Mouse (Mus musculus) fibroblast of lung, adult 2 months (primary cell): Measurements from ENCODE around the gene Ganc.
A peak's percentile ranks its signal among the peaks of the same experiment; 100 is the strongest.

Experiments used
- DNase-seq: peaks from one replicate; pipeline ENCODE4 v3.0.0-alpha.2; 2011; ENCODE audit warnings: low read depth

The Ganc gene

DNA sequence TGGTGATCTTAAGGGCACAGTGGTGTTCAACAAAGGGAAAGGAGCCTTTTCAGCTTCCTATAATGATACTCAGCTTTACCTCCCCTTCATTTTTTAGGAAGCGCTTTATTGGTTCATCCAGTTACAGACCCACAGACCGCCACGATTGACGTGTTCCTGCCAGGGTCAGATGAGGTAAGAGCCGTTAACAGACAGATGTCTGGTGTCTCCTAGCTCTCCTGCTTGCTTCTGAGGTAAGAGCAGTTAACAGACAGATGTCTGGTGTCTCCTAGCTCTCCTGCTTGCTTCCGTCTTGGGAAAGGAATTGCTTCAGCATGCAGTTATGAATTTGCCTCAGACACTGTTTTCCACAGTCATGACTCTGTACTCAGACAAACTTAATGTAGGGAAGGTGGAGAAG, 47.0 kb downstream of the Ganc start:
- no peak for DNase-seq

DNA sequence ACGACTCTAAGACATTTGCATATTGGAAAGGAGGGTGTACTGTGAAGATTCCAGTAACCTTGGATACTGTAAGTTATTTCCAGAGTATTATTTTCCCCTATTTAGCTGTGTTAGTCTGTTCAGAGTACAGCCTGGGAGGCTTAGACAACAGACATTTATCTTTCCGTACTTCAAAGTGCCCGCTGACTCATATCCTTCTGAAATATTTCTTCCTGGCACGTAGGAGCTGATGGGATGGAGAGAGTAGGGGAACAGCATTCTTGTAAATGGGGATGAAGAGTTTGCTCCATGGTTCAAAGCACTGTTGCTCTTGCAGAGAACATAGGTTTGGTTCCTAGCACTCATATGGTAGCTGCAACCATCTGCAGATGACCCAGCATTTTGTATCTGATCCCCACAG, 48.9 kb downstream of the Ganc start:
- DNase-seq, result no peak

DNA sequence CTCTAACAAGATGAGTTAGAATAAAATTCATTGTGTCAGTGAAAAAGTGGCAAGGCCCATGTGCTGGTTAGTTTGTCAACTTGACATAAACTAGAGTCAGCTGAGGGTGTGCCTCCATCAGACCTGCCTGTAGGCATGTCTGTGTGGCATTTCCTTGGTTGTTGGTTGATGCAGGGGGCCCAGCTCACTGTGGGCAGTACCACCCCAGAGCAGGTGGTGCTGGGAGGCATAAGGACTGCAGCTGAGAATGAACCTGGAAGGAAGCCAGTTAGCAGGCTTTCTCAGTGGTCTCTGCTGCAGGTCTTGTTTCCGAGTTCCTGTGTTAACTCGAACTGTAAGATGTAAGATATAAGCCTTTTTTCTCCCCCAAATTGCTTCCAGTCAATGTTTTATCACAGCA, 51.3 kb downstream of the Ganc start:
- DNase-seq, result no peak

DNA sequence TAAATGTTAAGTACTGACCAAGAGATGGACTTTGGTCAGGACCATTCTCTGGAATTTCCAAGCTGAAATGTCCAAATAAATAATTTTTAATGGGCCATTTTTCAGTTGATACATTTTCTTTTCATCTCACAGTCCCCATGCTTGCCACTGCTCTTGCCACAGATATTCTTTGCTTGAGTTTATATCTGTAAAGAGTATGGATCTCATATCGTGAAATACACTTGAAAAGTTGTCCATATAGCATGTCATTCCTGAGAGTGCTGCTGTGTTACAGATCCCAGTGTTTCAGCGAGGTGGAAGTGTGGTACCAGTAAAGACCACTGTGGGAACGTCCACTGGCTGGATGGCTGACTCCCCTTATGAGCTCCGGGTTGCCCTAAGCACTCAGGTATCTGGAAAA, 52.0 kb downstream of the Ganc start, which contains the start of gene Capn3:
Gene Capn3 (plus strand): TSS at position 301 of the 400 bp plus-strand sequence.
- no peak for DNase-seq

DNA sequence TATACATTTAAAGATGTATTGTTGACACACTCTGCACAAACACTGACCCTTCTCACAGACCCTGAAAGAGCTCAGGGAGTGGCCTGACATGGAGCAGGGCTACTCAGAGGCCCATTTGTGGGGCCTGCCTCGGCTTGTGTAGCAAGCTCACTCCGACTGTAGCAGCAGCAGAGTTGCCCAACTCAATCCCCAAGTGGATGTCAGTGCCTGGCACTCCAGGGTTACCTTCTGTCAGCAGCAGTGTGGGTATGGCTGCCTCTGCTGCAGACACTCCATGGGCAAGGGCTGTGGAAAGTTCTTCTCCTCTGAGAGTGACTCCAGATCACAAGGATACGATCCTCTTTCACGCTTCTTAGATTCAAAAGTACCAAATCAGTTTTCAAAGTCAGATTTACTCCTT, 56.5 kb downstream of the Ganc start:
- no peak for DNase-seq

DNA sequence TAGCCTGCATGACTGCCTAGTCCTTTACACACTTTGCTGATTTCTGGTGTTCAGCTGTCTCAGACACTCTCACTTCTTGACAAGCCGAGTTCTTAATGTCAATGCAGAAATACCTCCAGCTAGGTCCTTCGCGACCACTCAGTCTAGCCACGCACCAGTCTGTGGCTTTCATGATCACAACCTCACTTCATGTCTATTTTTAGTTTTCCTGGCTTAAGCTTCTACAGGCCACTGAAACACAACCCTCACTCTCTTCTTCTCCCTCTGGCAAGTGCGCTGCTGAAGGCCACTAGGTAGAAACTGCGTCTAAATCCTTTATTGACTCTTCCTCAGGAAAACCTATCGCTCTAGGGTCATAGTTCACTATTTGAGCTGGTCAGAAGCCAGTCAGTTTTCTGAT, 59.6 kb downstream of the Ganc start:
- no peak for DNase-seq

DNA sequence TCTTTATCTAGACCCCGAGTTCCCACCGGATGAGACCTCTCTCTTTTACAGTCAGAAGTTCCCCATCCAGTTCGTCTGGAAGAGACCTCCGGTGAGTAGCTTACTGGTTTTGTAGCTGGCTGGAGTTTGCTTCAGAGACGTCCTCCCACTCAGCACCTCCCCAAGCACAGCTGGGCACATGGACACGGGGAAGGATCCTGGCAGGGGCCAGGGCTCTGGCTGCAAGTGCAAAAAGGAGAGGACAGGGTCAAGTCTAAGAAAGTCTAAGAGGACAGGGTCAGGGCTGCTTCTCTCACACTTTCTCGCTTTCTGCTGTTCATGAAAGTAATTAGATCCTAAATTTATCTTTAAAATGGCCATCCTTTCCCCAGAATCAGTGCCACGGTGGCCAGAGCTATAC, 60.4 kb downstream of the Ganc start:
- DNase-seq, result no peak

DNA sequence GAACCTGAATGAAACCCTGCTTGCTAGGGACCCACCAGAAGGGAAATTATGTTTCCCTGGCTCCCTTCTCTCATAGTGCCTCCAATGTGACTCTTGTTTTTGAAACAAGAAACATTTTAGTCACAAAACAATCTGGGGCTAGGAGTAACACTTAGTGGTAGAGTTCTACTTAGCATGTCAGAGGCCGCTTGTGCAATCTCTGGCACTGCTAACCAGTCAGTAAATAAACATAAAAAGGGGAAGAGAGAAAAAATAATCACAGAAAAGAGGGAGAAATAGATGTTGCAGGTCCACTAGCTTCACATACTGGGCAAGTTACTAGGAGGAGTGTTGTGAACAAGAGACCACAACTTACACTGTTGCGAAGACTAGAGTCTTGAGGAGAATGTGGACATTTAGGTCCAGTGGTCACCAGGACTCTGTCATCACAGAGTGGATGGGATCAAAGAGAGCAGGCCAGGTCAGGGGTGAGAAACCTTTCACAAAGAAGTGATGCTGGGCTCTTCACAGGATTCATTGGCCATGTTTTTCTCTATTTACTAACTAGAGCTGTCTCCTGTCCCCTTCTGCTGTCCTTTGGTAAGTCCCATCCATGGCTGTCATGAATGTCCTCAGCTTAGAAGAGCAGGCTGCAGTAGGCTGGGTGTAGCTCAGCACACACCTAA, 61.2 kb downstream of the Ganc start:
- peak; percentile 18 for DNase-seq

DNA sequence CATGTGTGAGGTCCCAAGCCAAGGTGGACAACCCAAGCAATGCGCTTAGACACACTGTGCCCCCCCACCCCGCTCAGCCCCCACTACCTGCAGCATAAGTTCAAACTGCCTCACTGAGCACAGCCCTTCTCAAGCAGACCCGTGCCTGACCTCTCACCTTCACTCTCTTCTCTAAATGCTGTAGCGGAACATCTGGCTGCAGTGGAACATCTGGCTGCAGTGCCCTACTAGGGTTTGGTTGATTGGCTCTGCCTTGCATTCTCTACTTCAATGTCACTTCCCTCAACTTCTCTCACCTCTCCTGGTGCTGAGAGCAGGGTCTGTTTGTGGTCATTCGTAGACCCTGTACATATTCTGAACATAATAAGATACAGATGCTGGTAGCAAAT, 61.7 kb downstream of the Ganc start:
- no peak for DNase-seq

DNA sequence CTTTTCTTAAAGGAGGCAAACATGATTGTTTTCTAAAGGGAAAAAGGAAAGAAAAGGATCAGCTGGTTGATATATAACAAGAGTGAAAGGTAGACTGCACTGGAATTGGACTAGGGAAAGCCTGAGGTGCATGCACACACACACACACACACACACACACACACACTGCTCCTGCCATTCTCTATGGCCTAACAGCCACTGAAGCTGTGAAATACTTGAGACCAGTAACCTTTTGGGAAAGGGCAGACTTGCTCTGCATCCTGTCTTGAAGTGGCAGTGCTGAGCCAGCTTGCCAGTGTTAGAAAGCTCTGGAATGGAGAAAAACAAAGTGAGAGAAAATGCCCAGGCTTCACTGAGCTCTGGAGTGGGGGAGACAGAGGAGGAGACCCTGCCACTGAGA, 64.3 kb downstream of the Ganc start:
- no peak for DNase-seq

DNA sequence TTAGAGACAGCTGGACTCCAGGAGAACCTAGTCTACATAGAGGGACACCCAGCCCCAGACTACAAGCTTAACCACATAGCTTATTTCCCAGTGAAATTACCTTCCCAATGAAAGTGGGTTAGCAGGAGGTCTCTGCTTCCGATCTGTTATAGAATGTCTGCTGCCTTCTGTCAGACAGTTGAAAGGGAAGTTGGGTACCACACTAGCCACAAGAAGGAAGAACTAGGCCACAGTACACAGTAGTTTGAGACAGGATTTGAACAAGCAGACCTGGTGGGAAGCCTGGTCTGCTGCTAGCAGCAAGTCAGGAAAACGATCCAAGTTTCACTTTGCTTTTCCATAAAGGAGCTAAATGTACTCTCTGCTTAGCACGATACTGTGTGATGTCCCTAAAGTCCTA, 65.5 kb downstream of the Ganc start:
- no peak for DNase-seq

DNA sequence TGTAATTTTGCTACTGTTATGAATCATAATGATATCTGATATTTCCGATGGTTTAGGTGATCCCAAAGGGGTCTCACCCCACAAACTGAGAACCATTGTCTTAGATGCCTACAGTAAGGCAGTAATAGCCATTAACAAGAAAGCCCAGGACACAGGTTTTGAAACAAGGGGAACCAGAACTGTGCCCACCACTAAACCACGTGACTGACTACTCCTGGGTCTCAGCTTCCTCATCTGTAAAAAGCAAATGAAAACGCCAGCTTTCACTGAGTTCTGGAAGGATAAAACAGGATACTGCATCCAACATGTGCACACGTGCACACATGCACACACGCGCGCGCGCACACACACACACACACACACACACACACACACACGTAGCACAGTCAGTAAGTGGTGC, 66.0 kb downstream of the Ganc start:
- no peak for DNase-seq

DNA sequence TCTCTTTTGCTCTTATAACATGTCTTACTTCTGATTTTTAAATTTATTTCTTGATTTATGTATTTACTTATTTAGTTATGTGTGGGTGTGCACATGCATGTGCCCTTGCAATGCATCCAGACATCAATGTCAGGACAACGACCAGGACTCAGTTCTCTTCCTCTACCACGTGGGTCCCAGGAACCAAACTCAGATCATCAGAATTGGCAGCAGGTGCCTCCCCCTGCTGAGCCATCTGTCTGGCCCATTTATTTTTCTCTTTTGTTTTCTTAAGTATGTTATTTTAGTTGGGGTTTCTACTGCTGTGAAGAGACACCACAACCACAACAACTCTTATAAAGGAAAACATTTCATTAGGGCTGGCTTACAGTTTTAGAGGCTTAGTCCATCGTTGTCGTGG, 67.2 kb downstream of the Ganc start:
- DNase-seq, result no peak

DNA sequence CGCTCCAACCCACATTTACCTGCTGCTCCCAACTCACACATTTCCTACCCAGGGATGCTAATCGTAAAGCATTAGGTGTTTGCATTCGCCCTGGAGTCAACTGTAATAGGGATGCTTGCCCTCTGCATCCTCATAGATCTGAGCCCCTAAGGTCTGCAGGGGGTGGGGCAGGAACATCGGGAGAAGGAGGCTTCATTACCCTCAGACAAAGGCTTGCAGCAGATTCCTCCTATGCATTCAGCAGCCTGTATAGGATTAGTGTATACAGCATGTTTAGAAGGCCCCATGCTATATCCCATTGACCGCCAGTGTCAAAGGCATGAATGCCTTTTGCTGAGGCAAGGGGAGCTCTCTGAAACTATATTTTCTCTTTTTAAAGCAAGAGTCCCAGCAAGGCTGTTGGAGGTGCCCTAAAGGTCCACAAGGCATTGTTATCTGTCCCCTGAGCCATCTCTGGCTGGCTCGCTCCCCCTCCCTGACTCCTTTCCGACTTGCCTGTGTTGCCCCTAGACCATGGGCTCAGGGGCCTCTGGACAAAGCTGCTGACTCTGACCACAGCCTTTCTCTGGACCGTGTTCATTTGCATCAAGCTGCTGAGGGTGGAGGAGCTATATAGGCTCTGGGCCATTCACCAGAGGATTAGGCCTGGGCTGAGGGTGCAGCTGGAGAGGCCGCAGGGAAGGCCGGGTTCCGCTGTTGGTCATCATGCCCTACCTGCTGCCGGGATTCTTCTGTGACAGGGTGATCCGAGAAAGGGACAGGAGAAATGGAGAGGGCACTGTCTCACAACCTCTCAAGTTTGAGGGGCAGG, 72.8 kb downstream of the Ganc start:
- DNase-seq, result no peak

DNA sequence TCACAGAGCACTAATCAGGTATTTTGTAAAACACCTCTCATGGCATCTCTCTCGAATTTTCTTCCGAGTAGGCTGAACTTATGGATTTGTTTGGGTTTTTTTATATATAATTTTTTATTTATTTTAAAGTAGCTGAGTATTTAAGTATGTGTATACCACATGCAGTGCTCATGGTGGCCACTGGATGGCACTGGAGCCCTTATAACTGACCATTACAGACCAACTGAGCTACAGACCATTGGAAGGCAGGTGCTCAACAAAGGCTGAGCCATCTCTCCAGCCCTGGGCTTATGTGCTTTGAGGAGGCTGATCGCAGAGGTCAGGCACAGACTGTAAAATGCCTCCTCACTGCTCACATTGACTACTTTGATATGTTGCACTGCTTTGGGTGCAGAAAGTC, 74.9 kb downstream of the Ganc start:
- DNase-seq, result peak; percentile 54

DNA sequence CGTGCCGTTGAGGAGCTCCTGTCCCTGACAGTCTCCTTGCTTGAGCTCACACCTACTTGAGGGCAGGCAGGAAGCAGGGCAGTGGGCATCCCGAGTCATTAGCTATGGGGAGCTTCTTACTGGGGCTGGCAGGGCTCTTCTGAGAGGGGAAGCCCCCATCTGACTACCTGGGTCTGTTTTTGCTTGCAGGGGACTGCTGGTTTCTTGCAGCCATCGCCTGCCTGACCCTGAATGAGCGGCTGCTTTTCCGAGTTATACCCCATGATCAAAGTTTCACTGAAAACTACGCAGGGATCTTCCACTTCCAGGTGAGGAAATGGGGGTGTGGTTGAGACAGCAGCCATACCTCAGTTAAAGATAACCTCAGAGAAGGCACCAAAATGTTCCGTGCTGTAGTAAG, 78.2 kb downstream of the Ganc start:
- DNase-seq, result no peak

DNA sequence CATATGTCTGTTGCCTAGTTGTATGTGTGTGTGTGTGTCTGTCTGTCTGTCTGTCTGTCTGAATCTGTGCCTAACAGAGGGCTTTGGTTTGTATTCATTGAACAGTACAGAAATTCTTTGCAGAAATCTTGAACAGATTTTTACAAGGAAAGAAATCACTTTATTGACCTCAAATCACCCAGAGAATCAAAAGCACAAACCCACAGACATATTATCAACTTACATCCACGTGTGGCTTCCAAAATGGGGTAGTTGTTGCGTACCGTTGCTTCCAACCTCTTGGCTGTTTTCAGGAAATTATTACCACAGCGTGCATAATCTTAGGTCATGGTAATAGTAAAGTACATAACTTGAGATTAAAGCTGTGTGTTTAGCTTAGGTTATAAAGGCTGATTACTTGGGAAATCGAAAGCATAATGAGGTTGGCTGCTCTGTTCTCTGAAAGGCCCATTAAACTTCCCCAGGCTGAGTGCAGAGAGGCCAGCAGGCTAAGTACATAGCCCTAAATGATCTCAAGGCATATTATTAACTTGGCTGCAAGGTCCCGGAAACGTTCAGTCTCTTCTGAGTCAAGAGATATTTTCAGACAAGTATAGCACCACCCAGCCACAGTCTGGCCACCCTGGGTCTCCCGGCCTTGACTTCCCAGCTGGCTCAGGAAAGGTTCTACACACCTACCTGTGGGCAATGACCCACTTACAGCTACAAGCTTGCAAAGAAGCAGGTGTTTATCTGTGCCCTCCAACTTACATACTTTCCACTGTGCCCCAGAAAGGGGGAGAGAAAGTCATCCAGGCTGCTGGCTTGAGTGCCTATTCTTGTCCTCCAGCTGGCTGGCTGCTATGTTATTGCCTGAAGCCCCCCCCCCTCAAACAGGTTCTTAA, 79.1 kb downstream of the Ganc start:
- DNase-seq, result no peak

DNA sequence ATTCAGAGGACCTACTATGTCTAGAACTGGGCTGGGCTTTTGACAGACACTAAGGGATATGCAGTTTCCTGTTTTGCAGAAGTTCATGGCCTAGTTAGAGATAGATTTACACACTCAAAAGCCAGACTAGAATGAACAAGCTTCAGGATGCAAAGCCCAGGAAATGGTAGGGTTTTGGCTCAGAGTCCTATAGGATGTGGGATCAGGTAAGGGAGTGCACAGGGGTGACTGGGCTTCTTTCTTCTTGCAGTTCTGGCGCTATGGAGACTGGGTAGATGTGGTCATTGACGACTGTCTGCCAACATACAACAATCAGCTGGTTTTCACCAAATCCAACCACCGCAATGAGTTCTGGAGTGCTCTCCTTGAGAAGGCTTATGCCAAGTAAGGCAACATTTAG, 80.5 kb downstream of the Ganc start:
- DNase-seq, result no peak

DNA sequence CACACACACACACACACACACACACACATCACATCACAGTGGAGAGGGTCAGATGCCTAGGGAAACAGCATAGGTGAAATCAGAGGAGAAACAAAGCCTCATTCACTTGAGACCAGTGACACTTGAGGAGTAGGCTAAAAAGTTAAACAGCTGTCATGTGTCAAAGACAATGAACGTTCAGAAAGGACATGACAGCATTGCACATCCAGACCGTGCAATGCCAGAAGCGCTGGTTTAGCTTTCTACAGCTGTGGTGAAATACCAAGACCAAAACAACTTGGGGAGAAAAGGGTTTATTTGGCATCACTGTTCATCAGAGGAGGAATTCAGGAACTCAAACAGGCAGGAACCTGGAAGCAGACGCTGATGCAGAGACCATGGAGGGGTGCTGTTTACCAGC, 89.6 kb downstream of the Ganc start:
- no peak for DNase-seq

DNA sequence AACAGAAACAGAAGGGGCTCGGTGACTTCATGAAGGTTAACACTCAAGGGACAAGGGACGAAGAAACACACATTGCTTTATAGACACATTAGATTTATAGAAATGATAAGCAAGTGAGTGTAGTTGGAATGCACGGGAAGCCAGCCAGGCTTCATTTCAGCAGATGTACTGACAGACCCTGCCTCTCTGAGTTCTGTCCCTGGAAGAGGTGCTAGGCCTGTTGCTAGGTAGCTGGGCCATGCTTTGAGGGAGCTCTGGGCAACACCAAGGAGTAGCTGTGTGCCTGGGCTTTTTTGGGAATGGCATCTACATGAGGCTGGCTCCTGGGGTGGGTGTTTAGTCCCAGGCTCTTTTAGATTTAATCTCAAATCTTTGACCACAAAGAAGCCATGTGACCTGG, 92.8 kb downstream of the Ganc start:
- no peak for DNase-seq

DNA sequence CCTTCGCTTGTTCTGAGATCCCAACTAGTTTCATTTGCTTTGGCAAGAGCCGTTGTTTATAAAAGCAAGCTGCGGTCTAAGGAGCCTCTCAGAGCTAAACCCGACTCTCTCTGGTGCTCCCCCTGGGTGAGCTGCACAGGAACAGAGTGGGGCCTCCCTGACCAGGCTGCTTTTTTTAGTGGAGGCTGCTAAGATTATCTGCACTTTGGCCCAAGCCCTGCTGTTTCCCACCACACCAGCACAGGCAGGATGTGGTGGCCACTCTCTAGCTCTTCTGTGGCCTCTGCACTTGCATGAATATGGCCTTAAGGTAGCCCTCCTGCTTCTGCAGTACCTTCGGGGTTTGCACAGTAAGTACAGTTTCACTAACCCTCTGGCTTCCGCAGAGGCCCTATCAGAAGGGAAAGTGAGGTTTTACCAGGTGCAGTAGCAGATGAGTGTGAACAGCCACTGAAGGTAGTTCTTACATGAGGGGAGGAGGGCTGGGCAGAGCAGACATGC, 96.3 kb downstream of the Ganc start:
- DNase-seq, result no peak

DNA sequence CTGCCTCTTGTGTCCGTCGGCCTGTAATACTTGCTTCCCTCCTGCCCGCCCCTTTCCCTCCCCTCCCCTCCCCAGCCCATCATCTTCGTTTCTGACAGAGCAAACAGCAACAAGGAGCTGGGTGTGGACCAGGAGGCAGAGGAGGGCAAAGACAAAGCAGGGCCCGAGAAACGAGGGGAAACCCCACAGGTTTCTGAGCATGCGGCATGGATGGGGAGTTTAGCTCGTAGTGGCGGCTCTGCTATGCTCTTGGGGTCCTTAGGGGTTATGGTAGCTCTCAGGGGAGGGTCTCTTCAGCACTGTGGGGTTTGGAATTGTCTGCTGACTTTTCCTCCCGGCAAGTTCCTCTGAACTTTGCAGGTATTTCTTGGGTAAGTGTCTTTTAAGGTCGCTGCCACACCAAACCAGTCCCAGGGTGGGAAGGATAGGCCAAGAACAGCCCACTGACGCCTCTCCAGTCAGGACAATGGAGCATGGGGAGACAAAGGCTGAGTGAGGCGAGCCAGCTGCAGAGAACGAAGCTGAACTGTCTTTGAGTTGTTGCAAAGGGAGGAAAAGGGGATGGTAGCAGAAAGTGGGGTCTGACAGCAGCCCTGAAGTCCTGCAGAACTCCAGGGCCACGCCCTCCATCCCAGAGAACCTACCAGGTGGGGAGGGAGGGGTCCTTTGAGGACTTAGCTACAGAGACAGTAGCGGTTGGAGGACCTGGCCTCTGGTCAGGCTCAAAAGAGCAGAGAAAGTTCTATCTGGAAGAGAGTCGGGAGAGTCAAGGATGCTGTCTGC, 97.6 kb downstream of the Ganc start:
- DNase-seq, result no peak
